Comparison of ENCODE assay signal across 8 mouse cellular contexts in genomic region chr2:106889297-106890000, GRCm38 (mm10).
DNase-seq lines count a peak whose midpoint lies in the region; ATAC-seq lines count a peak whose summit lies in the region.

No protein-coding gene starts in this region.

- H3K4me3 ChIP-seq in lung, embryonic 15.5 days: no peak overlapping the region

- H3K27me3 ChIP-seq in lung, embryonic 15.5 days: no peaks in the 10 kb centered on the region

- H3K27ac ChIP-seq in lung, embryonic 15.5 days: no peak overlapping the region

- ATAC-seq in lung, embryonic 15.5 days (ENCODE audit: borderline replicate concordance, extremely low read depth, low FRiP score, low TSS enrichment): peak; percentile 69; the same call in 1 of the 2 replicates
- no peak for ATAC-seq in megakaryocyte, adult 5-6 weeks (ENCODE audit: poor library complexity, severe bottlenecking)
- no peak for ATAC-seq in megakaryocyte-erythroid progenitor cell, adult 5-6 weeks (replicated peaks; ENCODE audit: low FRiP score, low TSS enrichment, poor library complexity, severe bottlenecking)

- intact Hi-C loops in heart, postnatal 10 days (cut with DNase I): no loop called here

- 2% methylated on average over 3 of the region's 3 CpGs for WGBS in lung, embryonic 15.5 days

- peaks cover 11% of the 10 kb centered on the region for H3K4me1 ChIP-seq in lung, embryonic 15.5 days

- H3K36me3 ChIP-seq in lung, embryonic 15.5 days: no peaks in the 10 kb centered on the region

- DNase-seq in cerebellum, postnatal 10 days: peak; percentile 83 to 85
- DNase-seq in cerebellum, adult 11 months: no peak
- peak; percentile 12 for DNase-seq in right cerebral cortex, adult 18-20 months
- DNase-seq in right cerebral cortex, postnatal 25 days: no peak
- peak; percentile 70 to 74 for DNase-seq in heart, postnatal 10 days

- peak overlapping the region; percentile 26; the same call in 1 of the 2 replicates for H3K4me2 ChIP-seq in lung, embryonic 15.5 days

- H3K9me3 ChIP-seq in lung, embryonic 15.5 days: no peaks in the 10 kb centered on the region

- H3K9ac ChIP-seq in lung, embryonic 15.5 days: no peak overlapping the region

Comparison
In these comparisons a context has a peak if more than half of its experiments do, and no peak if none do; other contexts are left out.
1. DNase-seq: peak in cerebellum, postnatal 10 days (2 of 2), right cerebral cortex, adult 18-20 months (single experiment) and heart, postnatal 10 days (2 of 2); none in cerebellum, adult 11 months (single experiment) and right cerebral cortex, postnatal 25 days (single experiment).